Mouse (Mus musculus): ENCODE measurements around the gene Rbl1. TPM values are rescaled to one million over a fixed set of nuclear protein-coding genes. Genes with fewer than 3 reads are reported as not detected.
"Not testable (repeated sequence)": the region's sequence is repeated elsewhere in the genome, so short reads cannot be mapped to it uniquely, and the experiment has no call there.

The Rbl1 gene
- total RNA-seq, 4 experiments from 2014 or later = 2.1 to 3.3 (median 2.6) TPM

- peak in 1 of 2 experiments; percentile 26 for DNase-seq (ENCODE audit: low spot score in 2 of 2)
Measured at GRCm38 (mm10) chr2:157172984-157173383, 31.4 kb downstream of the Rbl1 start.

DNA sequence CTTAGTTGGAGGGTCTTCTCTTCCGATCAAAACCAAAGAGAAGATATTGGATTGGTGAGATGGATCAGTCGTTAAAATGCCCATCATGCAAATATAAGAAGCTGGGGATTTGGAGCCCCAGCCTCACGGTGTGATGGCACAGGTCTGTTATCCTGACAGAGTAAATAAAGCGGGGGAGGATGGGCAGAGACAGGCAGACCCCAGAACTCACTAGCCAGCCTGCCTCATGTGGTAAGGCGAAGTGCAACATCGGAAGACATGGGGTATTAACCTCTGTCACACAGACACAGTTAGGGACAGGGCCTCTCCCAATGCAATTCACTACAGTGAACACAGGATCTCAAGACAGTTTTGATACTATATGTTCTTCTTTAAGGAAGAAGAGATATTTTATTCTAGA is 33.7 kb downstream of the Rbl1 start:
- no peak for DNase-seq (ENCODE audit: low spot score in 2 of 2)

DNA sequence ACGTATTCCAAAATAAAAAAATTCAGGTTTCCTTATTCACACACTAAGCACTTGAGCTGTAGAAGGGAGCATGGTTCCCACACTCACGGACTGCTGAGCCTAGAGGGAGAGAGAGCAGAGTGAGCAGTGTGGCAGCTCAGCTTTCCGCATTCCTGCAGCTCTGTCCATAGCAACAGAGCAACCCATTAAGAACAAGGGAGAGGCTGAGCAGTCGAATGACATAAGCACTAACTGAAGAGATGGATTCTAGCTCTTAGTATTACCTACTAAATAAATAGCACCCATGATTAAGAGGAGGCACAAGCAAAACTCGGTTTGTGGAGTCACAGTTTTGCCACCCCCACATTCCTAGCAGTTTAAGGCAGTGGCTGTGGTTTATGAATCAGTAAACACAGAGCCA is 34.2 kb downstream of the Rbl1 start:
- DNase-seq (ENCODE audit: low spot score in 2 of 2) = no peak

- DNase-seq (ENCODE audit: low spot score in 2 of 2) = no peak
Measured at GRCm38 (mm10) chr2:157166371-157167080, 37.8 kb downstream of the Rbl1 start.

DNA sequence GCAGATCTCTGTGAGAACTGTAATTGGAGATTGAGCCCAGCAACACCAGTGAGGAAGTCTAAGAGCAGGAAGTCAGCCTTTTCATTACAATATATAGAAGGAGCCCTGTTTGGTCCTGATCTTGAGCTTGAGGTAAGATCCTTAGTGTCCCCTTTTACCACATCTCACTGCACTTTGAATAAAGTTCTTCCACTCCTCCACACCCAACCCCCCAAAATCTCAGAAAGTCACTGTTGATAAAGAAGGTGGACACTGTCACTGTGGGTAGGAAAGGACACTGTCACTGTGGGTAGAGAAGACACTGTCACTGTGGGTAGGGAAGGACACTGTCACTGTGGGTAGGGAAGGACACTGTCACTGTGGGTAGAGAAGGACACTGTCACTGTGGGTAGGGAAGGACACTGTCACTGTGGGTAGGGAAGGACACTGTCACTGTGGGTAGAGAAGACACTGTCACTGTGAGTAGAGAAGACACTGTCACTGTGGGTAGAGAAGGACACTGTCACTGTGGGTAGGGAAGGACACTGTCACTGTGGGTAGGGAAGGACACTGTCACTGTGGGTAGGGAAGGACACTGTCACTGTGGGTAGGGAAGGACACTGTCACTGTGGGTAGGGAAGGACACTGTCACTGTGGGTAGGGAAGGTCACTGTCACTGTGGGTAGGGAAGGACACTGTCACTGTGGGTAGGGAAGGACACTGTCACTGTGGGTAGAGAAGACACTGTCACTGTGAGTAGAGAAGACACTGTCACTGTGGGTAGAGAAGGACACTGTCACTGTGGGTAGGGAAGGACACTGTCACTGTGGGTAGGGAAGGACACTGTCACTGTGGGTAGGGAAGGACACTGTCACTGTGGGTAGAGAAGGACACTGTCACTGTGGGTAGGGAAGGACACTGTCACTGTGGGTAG is 38.8 kb downstream of the Rbl1 start:
- DNase-seq (ENCODE audit: low spot score in 2 of 2) = not testable (repeated sequence)

GRCm38 (mm10) chr2:157164101-157164500 is 40.2 kb downstream of the Rbl1 start:
- DNase-seq (ENCODE audit: low spot score in 2 of 2) = no peak

DNA sequence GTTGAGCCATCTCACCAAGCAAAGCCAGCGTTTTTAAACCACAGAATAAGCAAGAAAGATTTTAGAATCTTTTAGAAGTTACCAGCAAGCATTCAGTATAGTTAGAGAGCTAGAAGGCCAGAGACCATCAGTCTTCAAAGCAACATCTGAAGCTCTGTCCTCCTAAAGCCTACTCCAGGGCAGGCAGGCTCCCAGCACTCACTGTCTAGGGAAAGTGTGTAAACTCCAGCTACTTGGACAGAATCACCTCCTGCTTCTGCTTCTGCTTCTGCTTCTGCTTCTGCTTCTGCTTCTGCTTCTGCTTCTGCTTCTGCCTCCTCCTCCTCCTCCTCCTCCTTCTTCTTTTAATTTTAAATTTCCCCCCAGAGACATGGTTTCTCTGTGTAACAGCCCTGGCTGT is 48.3 kb downstream of the Rbl1 start:
- DNase-seq (ENCODE audit: low spot score in 2 of 2) = no peak

GRCm38 (mm10) chr2:157153235-157153634 is 51.1 kb downstream of the Rbl1 start:
- no peak for DNase-seq (ENCODE audit: low spot score in 2 of 2)

DNA sequence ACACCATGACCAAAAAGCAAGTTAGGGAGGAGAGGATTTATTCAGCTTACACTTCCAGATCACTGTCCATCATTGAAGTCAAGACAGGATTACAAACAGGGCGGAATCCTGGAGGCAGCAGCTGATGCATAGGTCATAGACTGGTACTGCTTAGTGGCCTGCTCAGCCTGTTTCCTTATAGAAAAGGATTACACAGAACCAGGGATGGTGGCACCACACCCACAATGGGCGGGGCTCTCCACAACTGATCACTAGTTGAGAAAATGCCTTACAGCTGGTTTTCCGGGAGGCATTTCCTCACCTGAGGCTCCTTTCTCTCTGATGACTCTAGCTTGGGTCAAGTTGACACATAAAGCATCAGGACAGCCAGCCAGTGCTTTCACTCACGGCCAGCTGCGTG is 55.9 kb downstream of the Rbl1 start:
- DNase-seq (ENCODE audit: low spot score in 2 of 2) = no peak

GRCm38 (mm10) chr2:157147397-157148020 is 56.8 kb downstream of the Rbl1 start:
- DNase-seq (ENCODE audit: low spot score in 2 of 2) = no peak

GRCm38 (mm10) chr2:157145173-157145572 is 59.2 kb downstream of the Rbl1 start:
- no peak for DNase-seq (ENCODE audit: low spot score in 2 of 2)

DNA sequence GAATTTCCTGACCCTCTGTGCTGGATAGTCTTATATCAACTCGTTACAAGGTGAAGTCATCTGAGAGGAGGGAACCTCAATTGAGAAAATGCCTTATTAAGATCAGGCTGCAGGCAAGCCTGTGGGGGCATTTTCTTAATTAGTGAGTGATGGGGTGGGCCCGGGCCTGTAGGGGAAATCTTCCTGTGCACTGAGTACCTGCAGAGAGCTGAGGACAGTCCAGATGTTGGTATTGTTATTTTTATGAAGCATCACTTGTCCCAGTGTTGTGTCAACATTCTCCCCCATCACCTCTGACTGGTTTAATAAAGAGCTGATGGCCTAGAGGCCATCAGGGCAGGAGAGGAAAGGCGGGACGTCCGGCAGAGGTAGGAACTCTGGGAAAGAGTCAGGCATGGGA is 60.2 kb downstream of the Rbl1 start:
- DNase-seq (ENCODE audit: low spot score in 2 of 2) = no peak

DNA sequence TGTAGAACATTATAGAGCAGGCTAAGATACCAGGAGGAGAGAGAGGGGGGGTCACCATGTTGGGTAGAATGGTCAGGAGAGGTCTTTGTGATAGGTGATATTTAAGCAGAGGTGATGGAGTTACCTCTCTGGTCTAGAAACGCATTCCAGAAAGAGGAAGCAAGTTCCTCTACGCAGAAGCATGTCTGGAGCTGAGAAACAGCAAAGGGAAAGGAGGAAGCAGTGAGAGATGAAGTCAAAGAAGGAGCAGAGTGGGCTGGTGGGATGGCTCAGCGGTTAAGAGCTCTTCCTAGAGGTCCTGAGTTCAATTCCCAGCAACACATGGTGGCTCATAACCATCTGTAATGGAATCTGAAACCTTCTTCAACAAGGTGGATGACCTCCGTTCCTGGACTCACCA is 62.4 kb downstream of the Rbl1 start:
- no peak for DNase-seq (ENCODE audit: low spot score in 2 of 2)

- DNase-seq (ENCODE audit: low spot score in 2 of 2) = no peak
Measured at GRCm38 (mm10) chr2:157139251-157139802, 65.0 kb downstream of the Rbl1 start.

GRCm38 (mm10) chr2:157138808-157139207 is 65.5 kb downstream of the Rbl1 start:
- no peak for DNase-seq (ENCODE audit: low spot score in 2 of 2)

DNA sequence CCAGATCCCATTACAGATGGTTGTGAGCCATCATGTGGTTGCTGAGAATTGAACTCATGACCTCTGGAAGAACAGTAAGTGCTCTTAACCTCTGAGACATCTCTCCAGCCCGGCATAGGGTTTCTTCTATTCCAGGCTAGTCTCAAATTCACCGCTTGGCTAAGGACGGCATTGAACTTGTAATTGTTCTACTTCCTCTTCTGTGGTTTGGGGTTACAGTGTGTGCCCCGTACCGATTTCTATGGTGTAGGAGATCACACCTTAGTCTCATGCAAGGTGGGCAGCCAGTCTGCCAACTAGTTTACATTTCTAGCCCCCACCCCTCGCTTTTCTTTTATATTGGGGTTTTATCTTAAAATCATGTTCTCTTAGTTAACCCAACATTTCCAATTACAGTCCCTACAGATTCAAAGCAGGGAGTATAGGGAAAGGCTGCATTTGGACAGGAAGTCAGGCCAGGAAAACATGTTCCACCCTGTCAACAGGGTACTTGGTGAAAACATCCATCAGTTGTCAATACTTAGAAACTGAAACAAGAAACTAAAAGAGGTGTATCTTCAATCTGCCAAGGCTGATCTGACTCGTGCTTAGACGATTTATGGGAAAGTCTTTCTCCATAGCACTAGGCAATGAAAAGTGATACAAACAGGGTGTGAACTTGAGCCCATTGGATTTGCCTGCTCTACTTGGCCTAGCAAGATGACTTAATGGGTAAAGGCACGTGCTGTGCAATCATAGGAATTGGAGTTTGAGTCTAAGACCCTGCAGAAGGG is 66.2 kb downstream of the Rbl1 start:
- DNase-seq (ENCODE audit: low spot score in 2 of 2) = no peak

DNA sequence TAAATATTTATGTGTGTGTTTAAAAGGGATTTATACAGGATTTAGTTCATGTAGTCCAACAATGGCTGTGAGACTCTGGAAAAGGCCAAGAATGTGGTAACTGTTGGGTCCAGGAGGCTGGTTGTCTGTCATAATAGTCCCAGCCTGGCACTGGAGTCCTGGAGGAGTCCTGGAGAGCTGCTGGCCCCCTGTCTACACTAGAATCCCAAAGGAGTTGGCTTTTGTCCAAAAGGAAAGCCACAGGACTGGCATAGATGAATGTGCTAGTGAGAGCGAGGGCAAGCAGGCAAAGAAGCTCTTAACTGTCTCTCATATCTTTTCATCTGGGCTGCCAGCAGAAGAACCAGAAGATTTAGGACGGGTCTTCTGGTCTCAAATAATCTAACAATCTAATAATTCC is 67.7 kb downstream of the Rbl1 start:
- DNase-seq (ENCODE audit: low spot score in 2 of 2) = no peak

DNA sequence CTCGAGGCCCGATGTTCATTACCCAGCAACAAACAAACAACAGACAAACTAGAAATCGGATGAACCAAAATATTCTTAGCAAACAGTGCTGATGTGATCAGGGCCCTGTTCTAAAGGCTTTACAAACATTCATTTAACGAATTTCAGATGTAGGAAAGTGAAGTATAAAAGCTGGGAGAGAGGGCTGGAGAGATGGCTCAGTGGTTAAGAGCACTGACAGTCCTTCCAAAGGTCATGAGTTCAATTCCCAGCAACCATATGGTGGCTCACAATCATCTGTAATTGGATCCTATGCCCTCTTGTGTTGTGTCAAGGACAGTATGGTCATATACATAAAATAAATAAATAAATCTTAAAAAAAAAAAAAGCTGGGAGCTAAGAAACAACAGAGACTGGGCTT is 68.2 kb downstream of the Rbl1 start:
- DNase-seq (ENCODE audit: low spot score in 2 of 2) = no peak

- no peak for DNase-seq (ENCODE audit: low spot score in 2 of 2)
Measured at GRCm38 (mm10) chr2:157135529-157136120, 68.7 kb downstream of the Rbl1 start.

- peak; percentile 92 to 96 for DNase-seq (ENCODE audit: low spot score in 2 of 2)
Measured at GRCm38 (mm10) chr2:157135014-157135413, 69.3 kb downstream of the Rbl1 start, which contains the start of gene Samhd1. Gene Samhd1, minus strand, starts transcription at chr2:157135265.

All from gastrocnemius, adult 8-10 months (tissue).